Mouse (Mus musculus) lung, postnatal 0 days (tissue): ENCODE results near the gene Atp4b.

Experiments used
- CTCF ChIP-seq: IDR thresholded peaks from 2 replicates; pipeline ENCODE4 v1.5.1; 2016; ENCODE audit warnings: antibody characterized with exemption, mild to moderate bottlenecking
- EP300 ChIP-seq: IDR thresholded peaks from 2 replicates; pipeline ENCODE4 v1.6.1; 2016; ENCODE audit warnings: antibody characterized with exemption, mild to moderate bottlenecking, control low read depth

- no peak for TF ChIP-seq CTCF
- TF ChIP-seq EP300, result no peak
Observed at GRCm38 (mm10) chr8:13381630-13382029, 15.0 kb downstream of the Atp4b start.
